Mouse (Mus musculus): ENCODE results near the gene Srcin1.

GRCm38 (mm10) chr11:97546804-97547411, 29.1 kb downstream of the Srcin1 start:
- TF ChIP-seq REST (IDR thresholded peaks at IDR 0.05; ENCODE audit: insufficient read depth, insufficient read length) = no peak
- no peak for TF ChIP-seq TCF12 (IDR thresholded peaks at IDR 0.05; ENCODE audit: insufficient read depth, poor library complexity, severe bottlenecking)
- no peak for TF ChIP-seq POLR2A (IDR thresholded peaks at IDR 0.05; ENCODE audit: insufficient read length, low read depth)
- TF ChIP-seq USF1 (IDR thresholded peaks at IDR 0.05; ENCODE audit: low read depth) = no peak
- no peak for TF ChIP-seq POLR2AphosphoS2 (IDR thresholded peaks at IDR 0.05; ENCODE audit: insufficient read length, low read depth)
- TF ChIP-seq MAX (IDR thresholded peaks at IDR 0.05; ENCODE audit: low read depth) = no peak
- TF ChIP-seq MYOD1 (IDR thresholded peaks at IDR 0.05; ENCODE audit: control insufficient read depth in 1 of 3, insufficient read length in 2 of 3, low read depth in 2 of 3) = no peak
- TF ChIP-seq E2F4 (IDR thresholded peaks at IDR 0.05; ENCODE audit: insufficient read depth) = no peak
- TF ChIP-seq TCF3 (IDR thresholded peaks at IDR 0.05; ENCODE audit: insufficient read length, low read depth) = no peak
- TF ChIP-seq SRF (IDR thresholded peaks at IDR 0.05; ENCODE audit: control insufficient read depth, insufficient read length, low read depth) = no peak

Data from myocyte (in vitro differentiated cells).